ENCODE assay signal across 31 mouse cellular contexts in genomic region chr3:147325522-147325921, GRCm38 (mm10).
"Had no signal": no experiment of that assay in that cellular context is flagged by ENCODE, and none has a peak within 500 bp of the region (broad histone marks: within the 10 kb centered on the region; RNA-seq: fewer than 3 reads in every experiment).

No protein-coding gene starts in this region.

- H3K4me3 ChIP-seq: left cerebral cortex, adult 2 months; limb, embryonic 10.5 days; limb, embryonic 12.5 days; limb, embryonic 13.5 days; limb, embryonic 15.5 days; liver, embryonic 12.5 days; liver, embryonic 13.5 days; liver, embryonic 15.5 days; lung, embryonic 15.5 days; megakaryocyte, embryonic 14.5 days; midbrain, embryonic 10.5 days; midbrain, embryonic 12.5 days; midbrain, embryonic 13.5 days; midbrain, embryonic 15.5 days; myocyte; neural tube, embryonic 12.5 days had no signal

- DNase-seq: left cerebral cortex, postnatal 4 days; liver; liver, embryonic 13.5 days; liver, postnatal 0 days; lung, adult 18-20 months; lung, adult 2 months; lung, embryonic 14.5 days; lung, postnatal 10 days; lung, postnatal 14 days; lung, postnatal 36 days; lung, postnatal 4 days; midbrain, embryonic 14.5 days had no signal

- H3K9ac ChIP-seq: limb, embryonic 12.5 days; limb, embryonic 13.5 days; limb, embryonic 15.5 days; liver, embryonic 12.5 days; liver, embryonic 13.5 days; liver, embryonic 14.5 days; liver, embryonic 15.5 days; liver, postnatal 0 days; lung, embryonic 14.5 days; lung, embryonic 15.5 days; midbrain, embryonic 12.5 days; midbrain, embryonic 13.5 days; midbrain, embryonic 15.5 days; neural tube, embryonic 12.5 days had no signal

- H3K9me3 ChIP-seq: limb, embryonic 10.5 days; limb, embryonic 13.5 days; limb, embryonic 15.5 days; liver, embryonic 12.5 days; liver, embryonic 13.5 days; liver, embryonic 15.5 days; lung, embryonic 15.5 days; midbrain, embryonic 10.5 days; midbrain, embryonic 12.5 days; midbrain, embryonic 13.5 days; midbrain, embryonic 15.5 days; neural tube, embryonic 12.5 days had no signal

- H3K27ac ChIP-seq: left cerebral cortex, adult 2 months; limb, embryonic 10.5 days; limb, embryonic 12.5 days; limb, embryonic 13.5 days; limb, embryonic 15.5 days; liver, embryonic 12.5 days; liver, embryonic 13.5 days; liver, embryonic 14.5 days; liver, embryonic 15.5 days; lung, embryonic 15.5 days; macrophage; midbrain, embryonic 10.5 days; midbrain, embryonic 12.5 days; midbrain, embryonic 13.5 days; midbrain, embryonic 15.5 days; neural tube, embryonic 12.5 days had no signal

- H3K4me1 ChIP-seq: limb, embryonic 10.5 days; limb, embryonic 13.5 days; liver, embryonic 12.5 days; liver, embryonic 13.5 days; liver, embryonic 15.5 days; lung, embryonic 15.5 days; megakaryocyte, embryonic 14.5 days; midbrain, embryonic 10.5 days; midbrain, embryonic 12.5 days; midbrain, embryonic 13.5 days; midbrain, embryonic 15.5 days; neural tube, embryonic 12.5 days had no signal

- H3K27me3 ChIP-seq: limb, embryonic 12.5 days; limb, embryonic 13.5 days; limb, embryonic 15.5 days; liver, embryonic 12.5 days; liver, embryonic 13.5 days; liver, embryonic 15.5 days; lung, embryonic 15.5 days; megakaryocyte, embryonic 14.5 days; midbrain, embryonic 12.5 days; midbrain, embryonic 13.5 days; midbrain, embryonic 15.5 days; neural tube, embryonic 12.5 days had no signal

- ATAC-seq: liver, embryonic 12.5 days; liver, postnatal 0 days; lung, postnatal 0 days; midbrain, embryonic 13.5 days; midbrain, embryonic 15.5 days had no signal

- H3K4me2 ChIP-seq: limb, embryonic 12.5 days; limb, embryonic 13.5 days; limb, embryonic 15.5 days; liver, embryonic 11.5 days; liver, embryonic 12.5 days; liver, embryonic 13.5 days; liver, embryonic 15.5 days; lung, embryonic 14.5 days; lung, embryonic 15.5 days; midbrain, embryonic 12.5 days; midbrain, embryonic 13.5 days; midbrain, embryonic 15.5 days; neural tube, embryonic 12.5 days had no signal

- H3K36me3 ChIP-seq: limb, embryonic 10.5 days; limb, embryonic 12.5 days; limb, embryonic 13.5 days; limb, embryonic 15.5 days; liver, embryonic 12.5 days; liver, embryonic 13.5 days; liver, embryonic 15.5 days; lung, embryonic 15.5 days; midbrain, embryonic 10.5 days; midbrain, embryonic 12.5 days; midbrain, embryonic 13.5 days; midbrain, embryonic 15.5 days; neural tube, embryonic 12.5 days had no signal
